Mouse (Mus musculus): ENCODE measurements at regions not wholly inside any gene's neighbourhood (a gene's known extent, or its start where the extent isn't known, plus 50 kb on each side); places are given as distances from the start of the nearest gene placed in this dataset.

DNA sequence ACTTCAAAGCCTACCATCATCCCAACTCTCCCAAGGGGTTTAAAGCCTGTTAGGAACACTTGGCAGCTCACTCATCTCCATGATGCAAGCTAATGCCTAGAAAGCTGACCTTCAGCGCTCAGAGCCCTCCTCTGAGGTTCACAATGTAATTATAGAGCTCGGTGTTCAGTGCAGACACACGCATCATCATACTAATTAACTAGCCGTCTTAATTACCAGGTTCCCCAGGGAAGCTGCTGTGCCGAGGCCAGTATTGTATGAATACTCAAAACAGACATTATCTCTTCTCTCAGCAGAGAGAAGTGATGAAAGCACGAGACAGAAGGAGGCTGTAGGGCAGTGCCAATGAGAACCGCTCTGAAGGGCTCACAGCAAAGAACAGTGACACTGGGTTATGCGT is 295.5 kb upstream of the Mctp2 start:
- Histone ChIP-seq H3K4me3 (ENCODE audit: insufficient read depth, low read depth, low read length) (no peak overlapping the region), H3K27me3 (replicated peaks; ENCODE audit: control insufficient read depth, insufficient read depth, low read length) (no peaks in the 10 kb centered on the region), H3K27ac (ENCODE audit: insufficient read depth, low read depth, low read length) (no peak overlapping the region), H3K36me3 (ENCODE audit: control insufficient read depth, insufficient read depth, low read length) (no peaks in the 10 kb centered on the region), H3K4me1 (ENCODE audit: control insufficient read depth, insufficient read depth, low read length) (no peaks in the 10 kb centered on the region)
- WGBS: 87% methylated on average over 8 of the region's 8 CpGs
- DNase-seq: no peak
- TF ChIP-seq POLR2A (IDR thresholded peaks at IDR 0.05; ENCODE audit: low read depth, low read length) (no peak), CTCF (conservative IDR thresholded peaks at IDR 0.05; ENCODE audit: insufficient read depth, insufficient read length, low read depth, low read length) (no peak)

DNA sequence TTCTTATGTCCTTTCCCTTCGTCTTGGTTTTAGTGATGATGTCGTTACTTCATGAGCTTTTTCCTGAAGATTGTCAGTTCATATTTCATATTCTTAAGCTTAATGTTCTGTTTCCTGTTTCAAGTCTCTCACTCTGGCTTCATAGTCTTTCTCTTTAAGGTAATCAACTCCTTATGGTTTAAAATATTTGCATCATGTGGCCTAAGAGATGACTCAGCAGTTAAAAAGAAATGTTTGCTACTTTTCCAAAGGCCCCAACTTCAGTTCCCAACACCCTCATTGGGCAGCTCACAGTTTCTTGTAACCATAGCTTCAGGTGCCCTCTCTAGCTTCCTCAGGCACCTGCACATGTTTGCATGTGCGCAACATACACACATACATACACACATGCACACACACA is 303.4 kb upstream of the Mctp2 start:
- WGBS: 82% methylated on average over 3 of the region's 3 CpGs
- H3K27ac ChIP-seq (ENCODE audit: insufficient read depth, low read depth, low read length): no peak overlapping the region
- no peak for TF ChIP-seq POLR2A (IDR thresholded peaks at IDR 0.05; ENCODE audit: low read depth, low read length)
- TF ChIP-seq CTCF (conservative IDR thresholded peaks at IDR 0.05; ENCODE audit: insufficient read depth, insufficient read length, low read depth, low read length): no peak
- no peaks in the 10 kb centered on the region for H3K27me3 ChIP-seq (replicated peaks; ENCODE audit: control insufficient read depth, insufficient read depth, low read length)
- no peaks in the 10 kb centered on the region for H3K36me3 ChIP-seq (ENCODE audit: control insufficient read depth, insufficient read depth, low read length)
- no peak for DNase-seq
- H3K4me3 ChIP-seq (ENCODE audit: insufficient read depth, low read depth, low read length): no peak overlapping the region
- no peaks in the 10 kb centered on the region for H3K4me1 ChIP-seq (ENCODE audit: control insufficient read depth, insufficient read depth, low read length)

DNA sequence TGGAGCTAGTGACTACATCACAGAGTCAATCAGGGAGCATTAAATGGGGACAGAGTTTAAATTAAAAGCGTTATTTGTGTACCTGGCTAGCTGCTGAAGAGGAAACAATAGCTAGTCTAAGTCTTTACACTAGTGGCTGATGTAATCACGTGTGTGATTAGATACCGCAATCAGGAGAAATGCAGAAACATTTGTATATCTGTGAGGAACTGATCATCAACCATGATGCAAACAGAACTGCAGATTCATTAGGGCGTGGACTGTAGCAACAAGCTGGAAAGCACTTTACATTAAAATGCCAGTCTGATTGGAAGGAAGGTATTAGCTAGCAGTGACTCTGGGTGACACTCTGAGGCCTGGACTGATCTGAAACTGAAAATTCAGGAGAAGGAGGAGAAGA is 308.8 kb upstream of the Mctp2 start:
- WGBS: 84% methylated on average over 4 of the region's 4 CpGs
- Histone ChIP-seq H3K36me3 (ENCODE audit: control insufficient read depth, insufficient read depth, low read length) (no peaks in the 10 kb centered on the region), H3K4me3 (ENCODE audit: insufficient read depth, low read depth, low read length) (no peak overlapping the region), H3K27me3 (replicated peaks; ENCODE audit: control insufficient read depth, insufficient read depth, low read length) (no peaks in the 10 kb centered on the region), H3K27ac (ENCODE audit: insufficient read depth, low read depth, low read length) (no peak overlapping the region), H3K4me1 (ENCODE audit: control insufficient read depth, insufficient read depth, low read length) (no peaks in the 10 kb centered on the region)
- TF ChIP-seq POLR2A (IDR thresholded peaks at IDR 0.05; ENCODE audit: low read depth, low read length) (no peak), CTCF (conservative IDR thresholded peaks at IDR 0.05; ENCODE audit: insufficient read depth, insufficient read length, low read depth, low read length) (no peak)
- DNase-seq: no peak

DNA sequence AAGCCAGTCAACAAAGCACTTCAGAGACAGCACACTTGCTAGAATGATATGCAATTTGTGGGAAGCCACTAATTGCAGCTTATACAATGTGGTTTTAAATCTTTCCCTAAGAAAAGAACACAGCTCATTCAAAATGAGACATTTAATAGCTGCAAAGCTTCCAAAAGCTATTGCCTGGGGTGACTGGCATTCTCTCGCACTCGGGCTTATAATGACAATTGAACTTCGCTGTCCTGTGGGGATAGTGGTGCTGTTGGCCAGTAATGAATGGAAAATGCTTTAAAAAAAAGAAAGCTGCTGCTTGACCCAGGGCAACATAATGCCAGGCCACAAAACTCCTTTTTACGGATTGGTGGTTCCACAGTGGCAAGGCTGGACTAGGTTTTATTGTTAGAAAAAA is 321.0 kb upstream of the Mctp2 start:
- H3K36me3 ChIP-seq (ENCODE audit: control insufficient read depth, insufficient read depth, low read length): no peaks in the 10 kb centered on the region
- no peaks in the 10 kb centered on the region for H3K4me1 ChIP-seq (ENCODE audit: control insufficient read depth, insufficient read depth, low read length)
- no peaks in the 10 kb centered on the region for H3K27me3 ChIP-seq (replicated peaks; ENCODE audit: control insufficient read depth, insufficient read depth, low read length)
- no peak overlapping the region for H3K4me3 ChIP-seq (ENCODE audit: insufficient read depth, low read depth, low read length)
- no peak for DNase-seq
- TF ChIP-seq POLR2A (IDR thresholded peaks at IDR 0.05; ENCODE audit: low read depth, low read length) (no peak), CTCF (conservative IDR thresholded peaks at IDR 0.05; ENCODE audit: insufficient read depth, insufficient read length, low read depth, low read length) (no peak)
- WGBS: 57% methylated on average over 4 of the region's 4 CpGs
- H3K27ac ChIP-seq (ENCODE audit: insufficient read depth, low read depth, low read length): no peak overlapping the region

DNA sequence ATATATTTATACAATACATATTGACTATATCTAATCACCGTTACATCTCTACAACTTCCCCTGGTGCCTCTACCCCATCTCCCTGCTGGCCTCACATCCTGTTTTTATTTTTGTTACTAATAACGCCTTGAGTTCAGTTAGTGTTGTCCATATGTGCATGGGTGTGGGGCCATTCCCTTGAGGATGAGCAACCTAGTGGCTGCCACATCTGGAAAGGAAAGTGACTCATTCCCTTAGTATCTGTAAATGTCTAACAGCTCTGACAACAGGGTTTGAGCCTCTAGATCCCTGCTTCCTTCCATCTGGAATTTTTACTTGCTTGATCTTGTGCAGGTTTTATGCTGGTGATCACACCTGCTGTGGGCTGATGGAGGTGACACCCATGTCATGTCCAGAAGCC is 333.2 kb upstream of the Mctp2 start:
- TF ChIP-seq POLR2A (IDR thresholded peaks at IDR 0.05; ENCODE audit: low read depth, low read length) (no peak), CTCF (conservative IDR thresholded peaks at IDR 0.05; ENCODE audit: insufficient read depth, insufficient read length, low read depth, low read length) (no peak)
- H3K36me3 ChIP-seq (ENCODE audit: control insufficient read depth, insufficient read depth, low read length): no peaks in the 10 kb centered on the region
- H3K4me3 ChIP-seq (ENCODE audit: insufficient read depth, low read depth, low read length): no peak overlapping the region
- no peak overlapping the region for H3K27ac ChIP-seq (ENCODE audit: insufficient read depth, low read depth, low read length)
- no peaks in the 10 kb centered on the region for H3K27me3 ChIP-seq (replicated peaks; ENCODE audit: control insufficient read depth, insufficient read depth, low read length)
- no peaks in the 10 kb centered on the region for H3K4me1 ChIP-seq (ENCODE audit: control insufficient read depth, insufficient read depth, low read length)
- WGBS: 77% methylated on average over 2 of the region's 2 CpGs
- no peak for DNase-seq

DNA sequence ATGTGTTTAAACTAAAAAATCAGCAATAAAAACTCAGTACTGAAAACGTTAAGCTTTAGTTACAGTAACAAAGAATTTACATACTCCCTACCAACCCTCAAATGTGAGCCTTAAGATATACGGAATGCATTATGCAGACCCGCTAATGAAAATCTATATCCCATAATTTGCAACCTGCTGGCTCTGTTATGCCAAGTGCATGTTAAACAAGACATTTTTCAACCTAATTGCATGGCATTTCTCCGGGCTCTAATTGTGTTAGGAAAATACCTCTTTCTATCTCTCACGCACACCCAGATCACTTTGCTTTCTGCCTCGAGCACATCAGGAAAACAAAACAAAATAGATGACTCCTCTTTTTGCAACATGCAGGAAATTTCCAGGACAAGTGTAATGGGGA is 368.6 kb upstream of the Mctp2 start:
- no peaks in the 10 kb centered on the region for H3K4me1 ChIP-seq (ENCODE audit: control insufficient read depth, insufficient read depth, low read length)
- TF ChIP-seq POLR2A (IDR thresholded peaks at IDR 0.05; ENCODE audit: low read depth, low read length): no peak
- no peak for TF ChIP-seq CTCF (conservative IDR thresholded peaks at IDR 0.05; ENCODE audit: insufficient read depth, insufficient read length, low read depth, low read length)
- H3K27me3 ChIP-seq (replicated peaks; ENCODE audit: control insufficient read depth, insufficient read depth, low read length): no peaks in the 10 kb centered on the region
- DNase-seq: no peak
- no peaks in the 10 kb centered on the region for H3K36me3 ChIP-seq (ENCODE audit: control insufficient read depth, insufficient read depth, low read length)
- no peak overlapping the region for H3K27ac ChIP-seq (ENCODE audit: insufficient read depth, low read depth, low read length)
- no peak overlapping the region for H3K4me3 ChIP-seq (ENCODE audit: insufficient read depth, low read depth, low read length)
- 59% methylated on average over 6 of the region's 6 CpGs for WGBS

DNA sequence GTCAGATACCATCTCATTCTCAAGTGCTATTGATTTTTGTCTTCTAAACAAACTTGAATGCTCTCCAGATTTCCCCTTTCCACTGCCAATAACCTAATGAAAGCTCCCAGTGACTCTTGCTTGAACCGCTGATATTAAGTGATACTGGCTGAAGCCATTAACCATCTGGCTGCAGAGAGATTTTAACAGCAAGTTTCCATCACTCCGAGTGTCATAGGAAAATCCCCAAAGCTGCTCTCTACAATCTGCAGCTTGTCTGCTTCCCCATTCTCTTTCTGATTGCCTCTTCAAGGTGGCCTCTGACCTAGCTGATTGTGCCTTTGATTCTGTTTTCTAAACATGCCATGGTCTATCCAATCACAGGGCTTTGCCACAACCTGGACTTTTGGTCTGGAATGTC is 379.4 kb upstream of the Mctp2 start:
- no peak overlapping the region for H3K4me3 ChIP-seq (ENCODE audit: insufficient read depth, low read depth, low read length)
- H3K27ac ChIP-seq (ENCODE audit: insufficient read depth, low read depth, low read length): no peak overlapping the region
- WGBS: 75% methylated on average over 2 of the region's 2 CpGs
- H3K36me3 ChIP-seq (ENCODE audit: control insufficient read depth, insufficient read depth, low read length): no peaks in the 10 kb centered on the region
- H3K4me1 ChIP-seq (ENCODE audit: control insufficient read depth, insufficient read depth, low read length): no peaks in the 10 kb centered on the region
- no peak for TF ChIP-seq POLR2A (IDR thresholded peaks at IDR 0.05; ENCODE audit: low read depth, low read length)
- no peak for TF ChIP-seq CTCF (conservative IDR thresholded peaks at IDR 0.05; ENCODE audit: insufficient read depth, insufficient read length, low read depth, low read length)
- H3K27me3 ChIP-seq (replicated peaks; ENCODE audit: control insufficient read depth, insufficient read depth, low read length): no peaks in the 10 kb centered on the region
- no peak for DNase-seq

DNA sequence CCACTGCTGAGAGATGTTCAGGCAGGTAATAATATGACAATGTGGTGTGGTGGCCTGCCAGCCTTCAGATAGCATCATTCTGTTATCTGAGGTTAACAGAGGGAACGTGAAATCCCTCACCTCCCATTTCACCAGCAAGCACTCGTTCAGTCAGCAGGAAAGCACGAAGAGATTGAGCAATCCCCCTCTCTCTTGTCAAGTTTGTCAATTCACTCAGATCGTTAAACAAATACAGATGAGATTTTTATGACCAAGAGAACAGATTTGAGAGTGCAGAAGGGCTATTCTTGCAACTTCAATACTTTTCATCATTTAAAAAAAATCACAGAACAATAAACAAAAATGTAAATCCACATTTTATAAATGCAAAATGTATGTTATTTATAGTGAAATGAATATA is 380.9 kb upstream of the Mctp2 start:
- 60% methylated on average over 4 of the region's 4 CpGs for WGBS
- no peaks in the 10 kb centered on the region for H3K4me1 ChIP-seq (ENCODE audit: control insufficient read depth, insufficient read depth, low read length)
- H3K36me3 ChIP-seq (ENCODE audit: control insufficient read depth, insufficient read depth, low read length): no peaks in the 10 kb centered on the region
- no peaks in the 10 kb centered on the region for H3K27me3 ChIP-seq (replicated peaks; ENCODE audit: control insufficient read depth, insufficient read depth, low read length)
- no peak overlapping the region for H3K4me3 ChIP-seq (ENCODE audit: insufficient read depth, low read depth, low read length)
- TF ChIP-seq CTCF (conservative IDR thresholded peaks at IDR 0.05; ENCODE audit: insufficient read depth, insufficient read length, low read depth, low read length) (no peak), POLR2A (IDR thresholded peaks at IDR 0.05; ENCODE audit: low read depth, low read length) (no peak)
- no peak for DNase-seq
- no peak overlapping the region for H3K27ac ChIP-seq (ENCODE audit: insufficient read depth, low read depth, low read length)

Data from kidney, adult 2 months (tissue).